Mouse (Mus musculus): ENCODE measurements around the gene Enpp5. TPM values are rescaled to one million over a fixed set of nuclear protein-coding genes. Genes with fewer than 3 reads are reported as not detected.

The Enpp5 gene
- 31.0 and 37.6 TPM in 2 replicates for polyA plus RNA-seq (2015; fragmentation: Nextera tagmentation; extraction: Ambion mirVana)

- Histone ChIP-seq H3K4me1 (replicated peaks) (0 out of 2 replicates have a peak, but pooled peaks cover 2% of the 10 kb centered on the region), H3K9ac (peak within 1 kb of the TSS; percentile 67), H3K36me3 (no peaks in the 10 kb centered on the region), H3K9me3 (no peaks in the 10 kb centered on the region), H3K4me3 (replicated peaks) (peak within 1 kb of the TSS; percentile 63), H3K27me3 (replicated peaks) (no peaks in the 10 kb centered on the region), H3K4me2 (replicated peaks) (peak within 1 kb of the TSS; percentile 94), H3K27ac (peak within 1 kb of the TSS; percentile 87)
- peak; percentile 99 for ATAC-seq
- 0% methylated on average over 31 of the region's 31 CpGs for WGBS
These were observed at the start of gene Enpp5 for GRCm38 (mm10) chr17:44078631-44079350. Enpp5 (plus strand) TSS chr17:44078813.

GRCm38 (mm10) chr17:44029616-44030015 is 49.0 kb upstream of the Enpp5 start:
- Histone ChIP-seq H3K36me3 (no peaks in the 10 kb centered on the region), H3K9ac (no peak overlapping the region), H3K4me3 (replicated peaks) (no peak overlapping the region), H3K27me3 (replicated peaks) (no peaks in the 10 kb centered on the region), H3K9me3 (no peaks in the 10 kb centered on the region), H3K4me1 (replicated peaks) (no peaks in the 10 kb centered on the region), H3K4me2 (replicated peaks) (no peak overlapping the region), H3K27ac (no peak overlapping the region)
- no peak for ATAC-seq
- 57% methylated on average over 5 of the region's 5 CpGs for WGBS

GRCm38 (mm10) chr17:44030776-44031587 is 47.6 kb upstream of the Enpp5 start:
- Histone ChIP-seq H3K4me3 (replicated peaks) (no peak overlapping the region), H3K4me2 (replicated peaks) (no peak overlapping the region), H3K27ac (no peak overlapping the region), H3K27me3 (replicated peaks) (no peaks in the 10 kb centered on the region), H3K36me3 (no peaks in the 10 kb centered on the region), H3K4me1 (replicated peaks) (no peaks in the 10 kb centered on the region), H3K9ac (no peak overlapping the region), H3K9me3 (no peaks in the 10 kb centered on the region)
- ATAC-seq: no peak
- 65% methylated on average over 3 of the region's 3 CpGs for WGBS

DNA sequence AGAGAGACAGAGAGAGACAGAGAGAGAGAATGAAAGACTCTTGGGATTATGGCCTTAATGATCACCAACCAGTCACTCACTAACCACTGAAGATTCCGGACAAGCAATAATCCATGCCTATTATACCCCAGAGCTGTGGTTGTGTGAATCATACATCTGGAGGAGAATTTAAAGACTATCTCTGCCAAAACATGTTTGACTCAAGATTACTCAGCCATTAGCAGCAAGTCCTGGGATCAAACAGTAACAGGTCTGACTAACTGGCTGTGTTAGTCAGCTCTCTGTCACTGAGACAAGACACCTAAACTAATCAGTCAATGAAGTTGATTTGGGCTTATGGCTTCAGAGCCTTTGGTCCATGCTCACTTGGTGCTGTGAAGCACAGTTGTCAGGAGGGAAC is 43.6 kb upstream of the Enpp5 start:
- Histone ChIP-seq H3K9ac (no peak overlapping the region), H3K36me3 (no peaks in the 10 kb centered on the region), H3K4me2 (replicated peaks) (no peak overlapping the region), H3K9me3 (no peaks in the 10 kb centered on the region), H3K27ac (no peak overlapping the region), H3K27me3 (replicated peaks) (no peaks in the 10 kb centered on the region), H3K4me1 (replicated peaks) (no peaks in the 10 kb centered on the region), H3K4me3 (replicated peaks) (no peak overlapping the region)
- WGBS: 85% methylated on average over 1 of the region's 1 CpGs
- no peak for ATAC-seq

DNA sequence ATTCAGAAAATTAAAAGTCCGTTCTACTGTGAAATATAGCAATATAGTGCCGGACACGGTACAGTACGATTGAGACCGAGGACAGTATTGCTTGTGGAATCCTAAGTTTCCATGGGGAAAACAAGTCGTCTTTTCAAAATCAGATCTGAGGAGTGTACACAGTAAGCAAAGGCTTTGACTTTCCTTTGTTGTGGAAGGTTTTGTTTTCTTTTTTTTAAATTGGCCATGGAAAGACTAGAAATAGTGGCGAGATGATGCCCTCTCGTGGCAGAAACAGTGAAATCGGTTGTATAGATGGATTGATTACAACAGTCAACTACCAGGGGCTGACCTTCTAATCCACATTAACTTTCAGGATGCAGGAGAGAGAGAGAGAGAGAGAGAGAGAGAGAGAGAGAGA is 40.0 kb upstream of the Enpp5 start:
- Histone ChIP-seq H3K4me3 (replicated peaks) (no peak overlapping the region), H3K9me3 (no peaks in the 10 kb centered on the region), H3K36me3 (no peaks in the 10 kb centered on the region), H3K9ac (no peak overlapping the region), H3K4me2 (replicated peaks) (no peak overlapping the region), H3K27ac (no peak overlapping the region), H3K27me3 (replicated peaks) (no peaks in the 10 kb centered on the region), H3K4me1 (replicated peaks) (no peaks in the 10 kb centered on the region)
- WGBS: 66% methylated on average over 9 of the region's 9 CpGs
- no peak for ATAC-seq

GRCm38 (mm10) chr17:44040449-44040848 is 38.2 kb upstream of the Enpp5 start:
- Histone ChIP-seq H3K27me3 (replicated peaks) (no peaks in the 10 kb centered on the region), H3K36me3 (no peaks in the 10 kb centered on the region), H3K9ac (no peak overlapping the region), H3K27ac (no peak overlapping the region), H3K4me3 (replicated peaks) (no peak overlapping the region), H3K9me3 (no peaks in the 10 kb centered on the region), H3K4me1 (replicated peaks) (no peaks in the 10 kb centered on the region), H3K4me2 (replicated peaks) (no peak overlapping the region)
- WGBS: 55% methylated on average over 2 of the region's 2 CpGs
- peak; percentile 88 for ATAC-seq

- Histone ChIP-seq H3K4me2 (replicated peaks) (no peak overlapping the region), H3K9me3 (no peaks in the 10 kb centered on the region), H3K27me3 (replicated peaks) (no peaks in the 10 kb centered on the region), H3K9ac (no peak overlapping the region), H3K4me3 (replicated peaks) (no peak overlapping the region), H3K27ac (no peak overlapping the region), H3K4me1 (replicated peaks) (no peaks in the 10 kb centered on the region), H3K36me3 (no peaks in the 10 kb centered on the region)
- no peak for ATAC-seq
- WGBS: 81% methylated on average over 2 of the region's 2 CpGs
These were observed 36.3 kb upstream of the Enpp5 start for GRCm38 (mm10) chr17:44042301-44042700.

- WGBS: 88% methylated on average over 8 of the region's 8 CpGs
- no peak overlapping the region for H3K4me2 ChIP-seq (replicated peaks)
- no peaks in the 10 kb centered on the region for H3K27me3 ChIP-seq (replicated peaks)
- no peak for ATAC-seq
- no peaks in the 10 kb centered on the region for H3K4me1 ChIP-seq (replicated peaks)
- H3K36me3 ChIP-seq: no peaks in the 10 kb centered on the region
- H3K4me3 ChIP-seq (replicated peaks): no peak overlapping the region
- H3K27ac ChIP-seq: no peak overlapping the region
- H3K9ac ChIP-seq: no peak overlapping the region
- H3K9me3 ChIP-seq: no peaks in the 10 kb centered on the region
These were observed 35.8 kb upstream of the Enpp5 start for GRCm38 (mm10) chr17:44042861-44043260.

DNA sequence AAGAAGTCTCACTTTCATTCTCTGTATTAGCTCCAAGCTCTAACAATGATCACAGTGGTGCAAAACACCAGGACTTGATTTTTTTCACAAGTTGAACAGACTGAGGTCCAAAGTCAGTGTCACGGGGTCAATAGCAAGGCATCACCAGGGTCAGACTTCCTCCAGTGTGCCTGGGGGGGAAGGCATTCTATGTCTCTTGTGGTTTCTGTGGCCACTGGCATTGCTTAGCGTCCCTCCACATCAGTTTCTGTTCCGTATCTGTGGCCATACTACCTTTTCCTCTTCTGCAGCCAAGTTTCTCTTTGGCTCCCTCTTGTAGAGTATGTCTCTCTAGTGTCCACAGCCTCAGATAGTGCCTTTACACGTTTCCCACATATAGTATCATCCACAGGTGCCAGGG is 25.2 kb upstream of the Enpp5 start:
- 74% methylated on average over 4 of the region's 4 CpGs for WGBS
- H3K36me3 ChIP-seq: no peaks in the 10 kb centered on the region
- H3K9me3 ChIP-seq: no peaks in the 10 kb centered on the region
- H3K4me1 ChIP-seq (replicated peaks): no peaks in the 10 kb centered on the region
- no peak overlapping the region for H3K9ac ChIP-seq
- no peak overlapping the region for H3K27ac ChIP-seq
- H3K27me3 ChIP-seq (replicated peaks): no peaks in the 10 kb centered on the region
- no peak overlapping the region for H3K4me3 ChIP-seq (replicated peaks)
- ATAC-seq: no peak
- H3K4me2 ChIP-seq (replicated peaks): no peak overlapping the region

- no peaks in the 10 kb centered on the region for H3K36me3 ChIP-seq
- H3K27ac ChIP-seq: no peak overlapping the region
- no peaks in the 10 kb centered on the region for H3K27me3 ChIP-seq (replicated peaks)
- WGBS: 85% methylated on average over 1 of the region's 1 CpGs
- no peak for ATAC-seq
- no peak overlapping the region for H3K9ac ChIP-seq
- H3K9me3 ChIP-seq: no peaks in the 10 kb centered on the region
- H3K4me1 ChIP-seq (replicated peaks): no peaks in the 10 kb centered on the region
- no peak overlapping the region for H3K4me3 ChIP-seq (replicated peaks)
- H3K4me2 ChIP-seq (replicated peaks): no peak overlapping the region
These were observed 21.5 kb upstream of the Enpp5 start for GRCm38 (mm10) chr17:44057123-44057522.

DNA sequence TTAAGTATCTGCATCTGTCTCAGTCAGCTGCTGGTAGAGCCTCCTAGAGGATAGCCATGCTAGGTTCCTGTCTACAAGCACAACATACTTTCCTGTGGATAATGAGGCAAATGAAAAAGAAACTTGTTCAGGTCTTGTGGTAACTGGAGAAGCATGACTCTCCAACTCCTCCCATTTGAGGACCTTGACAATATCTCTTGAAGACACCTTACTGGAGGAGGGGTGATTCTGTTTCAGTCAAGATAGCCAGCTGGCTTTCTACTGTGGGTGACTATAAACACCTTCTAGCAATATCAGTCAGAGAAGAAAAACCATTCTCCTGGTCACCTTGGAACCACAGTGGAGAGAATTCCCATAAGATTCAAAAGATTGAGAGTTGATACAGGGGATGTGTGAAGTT is 20.5 kb upstream of the Enpp5 start:
- Histone ChIP-seq H3K4me2 (replicated peaks) (no peak overlapping the region), H3K9me3 (no peaks in the 10 kb centered on the region), H3K27me3 (replicated peaks) (no peaks in the 10 kb centered on the region), H3K9ac (no peak overlapping the region), H3K36me3 (no peaks in the 10 kb centered on the region), H3K4me3 (replicated peaks) (no peak overlapping the region), H3K4me1 (replicated peaks) (no peaks in the 10 kb centered on the region), H3K27ac (no peak overlapping the region)
- no peak for ATAC-seq

GRCm38 (mm10) chr17:44060781-44061180 is 17.8 kb upstream of the Enpp5 start:
- Histone ChIP-seq H3K4me2 (replicated peaks) (no peak overlapping the region), H3K4me1 (replicated peaks) (no peaks in the 10 kb centered on the region), H3K4me3 (replicated peaks) (no peak overlapping the region), H3K36me3 (no peaks in the 10 kb centered on the region), H3K9ac (no peak overlapping the region), H3K9me3 (no peaks in the 10 kb centered on the region), H3K27me3 (replicated peaks) (no peaks in the 10 kb centered on the region), H3K27ac (no peak overlapping the region)
- ATAC-seq: no peak
- 93% methylated on average over 1 of the region's 1 CpGs for WGBS
